Mouse (Mus musculus) megakaryocyte, adult 5-6 weeks (primary cell): ENCODE measurements around the gene Sema3b. TPM values are rescaled to one million over a fixed set of nuclear protein-coding genes. Genes with fewer than 3 reads are reported as not detected.

Experiments
- ATAC-seq: 2 replicates; pipeline ENCODE4 v1.8.0; 2016; ENCODE audit warnings: mild to moderate bottlenecking, inconsistent platforms; ENCODE audit not compliant: poor library complexity, severe bottlenecking
- total RNA-seq, 2 experiments: library from RNA; stranded (forward) in 1 of 2; stranded (reverse) in 1 of 2; fragments of 153-499, 151-499 nt in 1 of 2; fragments of 221-1000, 200-1000 nt in 1 of 2; gene quantifications; 2 replicates each; pipeline versions ENCODE4 v1.2.3 to v1.2.4; 2015 to 2017

Gene Sema3b
- total RNA-seq, 2 experiments from 2014 or later, result not detected

GRCm38 (mm10) chr9:107633091-107633660 lies 24.1 kb upstream of the Sema3b start:
- ATAC-seq, result peak; percentile 53

GRCm38 (mm10) chr9:107632478-107632877 lies 23.4 kb upstream of the Sema3b start:
- no peak for ATAC-seq

GRCm38 (mm10) chr9:107631861-107632260 lies 22.8 kb upstream of the Sema3b start:
- ATAC-seq, result no peak

- ATAC-seq, result no peak
Observed at GRCm38 (mm10) chr9:107631311-107631826, 22.3 kb upstream of the Sema3b start.

GRCm38 (mm10) chr9:107630576-107630975 lies 21.5 kb upstream of the Sema3b start:
- no peak for ATAC-seq

GRCm38 (mm10) chr9:107629901-107630425 lies 20.9 kb upstream of the Sema3b start:
- no peak for ATAC-seq

GRCm38 (mm10) chr9:107629411-107629730 lies 20.3 kb upstream of the Sema3b start:
- peak; percentile 13 for ATAC-seq

- ATAC-seq, result peak; percentile 73
Observed at GRCm38 (mm10) chr9:107628721-107629410, 19.8 kb upstream of the Sema3b start.

- ATAC-seq, result no peak
Observed at GRCm38 (mm10) chr9:107627387-107628255, 18.6 kb upstream of the Sema3b start.

- ATAC-seq, result peak; percentile 28; the same call in 1 of the 2 replicates
Observed at GRCm38 (mm10) chr9:107626844-107627277, 17.8 kb upstream of the Sema3b start.

- ATAC-seq, result no peak
Observed at GRCm38 (mm10) chr9:107626158-107626843, 17.3 kb upstream of the Sema3b start.

- no peak for ATAC-seq
Observed at GRCm38 (mm10) chr9:107625351-107626128, 16.5 kb upstream of the Sema3b start.

GRCm38 (mm10) chr9:107624951-107625350 lies 15.9 kb upstream of the Sema3b start:
- 0 out of 2 replicates have a peak, but pooled peaks have one; percentile 2 for ATAC-seq

- ATAC-seq, result peak; percentile 66
Observed at GRCm38 (mm10) chr9:107624539-107624938, 15.5 kb upstream of the Sema3b start.

GRCm38 (mm10) chr9:107620954-107621353 lies 11.9 kb upstream of the Sema3b start:
- ATAC-seq, result no peak

- ATAC-seq, result no peak
Observed at GRCm38 (mm10) chr9:107619546-107619879, 10.5 kb upstream of the Sema3b start.

GRCm38 (mm10) chr9:107618778-107619545 lies 9.9 kb upstream of the Sema3b start:
- no peak for ATAC-seq

- ATAC-seq, result no peak
Observed at GRCm38 (mm10) chr9:107618098-107618497, 9.1 kb upstream of the Sema3b start.

GRCm38 (mm10) chr9:107617461-107617860 lies 8.4 kb upstream of the Sema3b start:
- ATAC-seq, result no peak
